Mouse (Mus musculus): ENCODE results near the gene Gpc6. TPM values are rescaled to one million over a fixed set of nuclear protein-coding genes. Genes with fewer than 3 reads are reported as not detected.
"Not testable (repeated sequence)": the region's sequence is repeated elsewhere in the genome, so short reads cannot be mapped to it uniquely, and the experiment has no call there.

Gpc6 gene
- total and polyA plus RNA-seq, 3 experiments = not detected

- H3K9ac ChIP-seq (ENCODE audit: control insufficient read depth, low read depth, low read length, poor library complexity, severe bottlenecking) = no peak overlapping the region
- DNase-seq (ENCODE audit: low read depth, low spot score) = no peak
- H3K36me3 ChIP-seq (ENCODE audit: control insufficient read depth in 1 of 2, insufficient read depth in 2 of 2, low read length in 2 of 2) = no peaks in the 10 kb centered on the region
- no peak for TF ChIP-seq TCF12 (IDR thresholded peaks at IDR 0.05; ENCODE audit: low read depth, low read length)
- no peak for TF ChIP-seq E2F4 (IDR thresholded peaks at IDR 0.05; ENCODE audit: borderline replicate concordance, low read depth, low read length)
- no peak for TF ChIP-seq ZKSCAN1 (IDR thresholded peaks at IDR 0.05; ENCODE audit: low read depth, low read length)
- TF ChIP-seq MAX (IDR thresholded peaks at IDR 0.05; ENCODE audit: low read length) = no peak
- no peak for TF ChIP-seq TAL1 (IDR thresholded peaks at IDR 0.05; ENCODE audit: low read length)
- no peak for TF ChIP-seq BHLHE40 (IDR thresholded peaks at IDR 0.05; ENCODE audit: borderline replicate concordance, low read depth, low read length)
- no peak for TF ChIP-seq CHD2 (IDR thresholded peaks at IDR 0.05; ENCODE audit: low read length)
- no peak for TF ChIP-seq MEF2A (IDR thresholded peaks at IDR 0.05; ENCODE audit: extremely low read depth, insufficient replicate concordance, low read depth, low read length, poor library complexity, severe bottlenecking)
- no peak for TF ChIP-seq GATA1 (IDR thresholded peaks at IDR 0.05; ENCODE audit: low read depth, low read length)
- TF ChIP-seq MXI1 (IDR thresholded peaks at IDR 0.05; ENCODE audit: low read depth, low read length) = no peak
- TF ChIP-seq SIN3A (IDR thresholded peaks at IDR 0.05; ENCODE audit: low read length) = no peak
- no peak for TF ChIP-seq UBTF (IDR thresholded peaks at IDR 0.05; ENCODE audit: borderline replicate concordance, insufficient read depth, low read depth, low read length)
- TF ChIP-seq SMC3 (IDR thresholded peaks at IDR 0.05; ENCODE audit: low read depth, low read length) = no peak
- H3K9me3 ChIP-seq (replicated peaks; ENCODE audit: insufficient read depth, low read length) = no peaks in the 10 kb centered on the region
- no peaks in the 10 kb centered on the region for H3K4me1 ChIP-seq (ENCODE audit: control insufficient read depth in 1 of 2, insufficient read depth in 2 of 2, low read length in 2 of 2)
- H3K27me3 ChIP-seq (ENCODE audit: control insufficient read depth in 1 of 2, insufficient read depth in 2 of 2, low read length in 2 of 2) = no peaks in the 10 kb centered on the region
- no peaks in the 10 kb centered on the region for H3K79me2 ChIP-seq (ENCODE audit: control insufficient read depth, insufficient read depth, low read length, poor library complexity)
- H3K27ac ChIP-seq (ENCODE audit: control insufficient read depth, low read depth, low read length) = no peak overlapping the region
- no peak overlapping the region for H3K4me3 ChIP-seq (ENCODE audit: control insufficient read depth in 1 of 2, insufficient read depth in 1 of 2, low read depth in 2 of 2, low read length in 2 of 2)
Measured at GRCm38 (mm10) chr14:117426116-117426515, 501.0 kb downstream of the Gpc6 start.

- no peaks in the 10 kb centered on the region for H3K27me3 ChIP-seq (ENCODE audit: control insufficient read depth in 1 of 2, insufficient read depth in 2 of 2, low read length in 2 of 2)
- H3K4me1 ChIP-seq (ENCODE audit: control insufficient read depth in 1 of 2, insufficient read depth in 2 of 2, low read length in 2 of 2) = no peaks in the 10 kb centered on the region
- H3K4me3 ChIP-seq (ENCODE audit: control insufficient read depth in 1 of 2, insufficient read depth in 1 of 2, low read depth in 2 of 2, low read length in 2 of 2) = no peak overlapping the region
- no peaks in the 10 kb centered on the region for H3K36me3 ChIP-seq (ENCODE audit: control insufficient read depth in 1 of 2, insufficient read depth in 2 of 2, low read length in 2 of 2)
- TF ChIP-seq ZMIZ1 (IDR thresholded peaks at IDR 0.05; ENCODE audit: low read depth, low read length) (no peak), BHLHE40 (IDR thresholded peaks at IDR 0.05; ENCODE audit: borderline replicate concordance, low read depth, low read length) (no peak), KAT2A (conservative IDR thresholded peaks at IDR 0.05; ENCODE audit: low read depth, low read length) (no peak)
- no peaks in the 10 kb centered on the region for H3K79me2 ChIP-seq (ENCODE audit: control insufficient read depth, insufficient read depth, low read length, poor library complexity)
- no peak for DNase-seq (ENCODE audit: low read depth, low spot score)
- H3K9ac ChIP-seq (ENCODE audit: control insufficient read depth, low read depth, low read length, poor library complexity, severe bottlenecking) = no peak overlapping the region
- H3K27ac ChIP-seq (ENCODE audit: control insufficient read depth, low read depth, low read length) = no peak overlapping the region
- no peaks in the 10 kb centered on the region for H3K9me3 ChIP-seq (replicated peaks; ENCODE audit: insufficient read depth, low read length)
Measured at GRCm38 (mm10) chr14:117427776-117428175, 502.7 kb downstream of the Gpc6 start.

GRCm38 (mm10) chr14:117435739-117436138 is 510.6 kb downstream of the Gpc6 start:
- H3K27ac ChIP-seq (ENCODE audit: control insufficient read depth, low read depth, low read length) = no peak overlapping the region
- TF ChIP-seq RCOR1 (IDR thresholded peaks at IDR 0.05; ENCODE audit: low read depth, low read length) (no peak), E2F4 (IDR thresholded peaks at IDR 0.05; ENCODE audit: borderline replicate concordance, low read depth, low read length) (no peak), MAX (IDR thresholded peaks at IDR 0.05; ENCODE audit: low read length) (no peak), MYC (IDR thresholded peaks at IDR 0.05; ENCODE audit: low read depth, low read length) (no peak), MEF2A (IDR thresholded peaks at IDR 0.05; ENCODE audit: extremely low read depth, insufficient replicate concordance, low read depth, low read length, poor library complexity, severe bottlenecking) (no peak), KAT2A (conservative IDR thresholded peaks at IDR 0.05; ENCODE audit: low read depth, low read length) (no peak)
- H3K36me3 ChIP-seq (ENCODE audit: control insufficient read depth in 1 of 2, insufficient read depth in 2 of 2, low read length in 2 of 2) = no peaks in the 10 kb centered on the region
- H3K4me3 ChIP-seq (ENCODE audit: control insufficient read depth in 1 of 2, insufficient read depth in 1 of 2, low read depth in 2 of 2, low read length in 2 of 2) = no peak overlapping the region
- no peak for DNase-seq (ENCODE audit: low read depth, low spot score)
- H3K79me2 ChIP-seq (ENCODE audit: control insufficient read depth, insufficient read depth, low read length, poor library complexity) = no peaks in the 10 kb centered on the region
- H3K4me1 ChIP-seq (ENCODE audit: control insufficient read depth in 1 of 2, insufficient read depth in 2 of 2, low read length in 2 of 2) = no peaks in the 10 kb centered on the region
- H3K27me3 ChIP-seq (ENCODE audit: control insufficient read depth in 1 of 2, insufficient read depth in 2 of 2, low read length in 2 of 2) = no peaks in the 10 kb centered on the region
- no peaks in the 10 kb centered on the region for H3K9me3 ChIP-seq (replicated peaks; ENCODE audit: insufficient read depth, low read length)
- no peak overlapping the region for H3K9ac ChIP-seq (ENCODE audit: control insufficient read depth, low read depth, low read length, poor library complexity, severe bottlenecking)

GRCm38 (mm10) chr14:117446675-117447231 is 521.6 kb downstream of the Gpc6 start:
- H3K4me3 ChIP-seq (ENCODE audit: control insufficient read depth in 1 of 2, insufficient read depth in 1 of 2, low read depth in 2 of 2, low read length in 2 of 2); H3K79me2 ChIP-seq (ENCODE audit: control insufficient read depth, insufficient read depth, low read length, poor library complexity); H3K36me3 ChIP-seq (ENCODE audit: control insufficient read depth in 1 of 2, insufficient read depth in 2 of 2, low read length in 2 of 2); H3K9ac ChIP-seq (ENCODE audit: control insufficient read depth, low read depth, low read length, poor library complexity, severe bottlenecking); H3K27me3 ChIP-seq (ENCODE audit: control insufficient read depth in 1 of 2, insufficient read depth in 2 of 2, low read length in 2 of 2); H3K27ac ChIP-seq (ENCODE audit: control insufficient read depth, low read depth, low read length); H3K9me3 ChIP-seq (replicated peaks; ENCODE audit: insufficient read depth, low read length); DNase-seq (ENCODE audit: low read depth, low spot score); H3K4me1 ChIP-seq (ENCODE audit: control insufficient read depth in 1 of 2, insufficient read depth in 2 of 2, low read length in 2 of 2): not testable (repeated sequence)
